In the genomic region with DNA sequence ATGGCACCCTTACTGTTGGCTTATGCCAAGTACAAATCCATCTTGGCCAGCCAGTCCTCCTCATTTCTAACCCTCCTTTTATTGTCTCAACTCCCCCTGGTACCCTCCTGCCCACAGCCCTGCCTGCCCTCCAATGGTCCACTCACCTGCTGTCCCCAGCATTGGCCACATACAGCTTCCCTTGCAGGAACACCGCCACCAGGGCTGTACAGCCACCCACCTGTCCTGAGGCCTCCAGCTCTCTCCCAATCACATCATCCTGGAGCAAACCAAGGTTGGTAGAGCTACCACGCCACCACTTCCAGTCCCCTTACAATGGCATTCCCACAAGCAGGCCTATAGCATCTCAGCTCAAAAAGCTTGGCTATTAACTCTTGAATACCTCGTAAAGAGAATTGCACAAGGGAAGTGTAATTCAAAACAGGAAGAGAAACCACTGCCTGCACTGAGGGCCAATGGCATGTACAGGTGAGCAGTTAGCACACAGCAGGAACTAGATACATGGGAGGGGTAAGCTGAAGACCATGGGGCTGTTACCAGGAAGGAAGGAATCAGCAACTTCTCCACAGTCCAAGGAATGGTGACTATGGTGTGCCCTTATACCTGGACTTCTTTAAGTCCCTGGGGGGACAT, we compare ENCODE assay signal across 17 mouse cellular contexts. TPM values are rescaled to one million over a fixed set of nuclear protein-coding genes. Genes with fewer than 3 reads are reported as not detected.
DNase-seq lines count a peak whose midpoint lies in the region; ATAC-seq lines count a peak whose summit lies in the region.
"Had no signal": no experiment of that assay in that cellular context is flagged by ENCODE, and none has a peak within 500 bp of the region (broad histone marks: within the 10 kb centered on the region; RNA-seq: fewer than 3 reads in every experiment).

No protein-coding gene starts in this region.

- H3K9me3 ChIP-seq in liver, embryonic 15.5 days (replicated peaks), result no peaks in the 10 kb centered on the region
- H3K9me3 ChIP-seq: embryonic facial prominence, embryonic 15.5 days; forebrain, embryonic 10.5 days; hindbrain, embryonic 12.5 days; intestine, embryonic 15.5 days; midbrain, embryonic 12.5 days had no signal

- H3K27me3 ChIP-seq in liver, embryonic 15.5 days, result peaks cover 15% of the 10 kb centered on the region; the same call in 1 of the 2 replicates
- H3K27me3 ChIP-seq: embryonic facial prominence, embryonic 15.5 days; intestine, embryonic 15.5 days had no signal

- peak overlapping the region; percentile 1; the same call in 1 of the 2 replicates for H3K4me3 ChIP-seq in liver, embryonic 15.5 days (replicated peaks)
- H3K4me3 ChIP-seq: hindbrain, embryonic 12.5 days; midbrain, embryonic 12.5 days had no signal

- WGBS in liver, embryonic 15.5 days (ENCODE audit: insufficient replicate concordance), result 73% methylated on average over 3 of the region's 3 CpGs

- H3K27ac ChIP-seq in liver, embryonic 15.5 days (replicated peaks), result no peak overlapping the region
- H3K27ac ChIP-seq: embryonic facial prominence, embryonic 15.5 days; forebrain, embryonic 10.5 days; hindbrain, embryonic 12.5 days; intestine, embryonic 15.5 days; liver, embryonic 14.5 days; midbrain, embryonic 12.5 days had no signal

- no peak for ATAC-seq in liver, embryonic 15.5 days (ENCODE audit: insufficient read depth)
- ATAC-seq in activated CD4-positive, CD25-positive, alpha-beta regulatory T cell, adult 4 months, result peak; percentile 41
- peak; percentile 21; the same call in 1 of the 2 replicates for ATAC-seq in megakaryocyte progenitor cell, adult 5-6 weeks (replicated peaks; ENCODE audit: poor library complexity)
- ATAC-seq: intestine, embryonic 15.5 days had no signal

- H3K9ac ChIP-seq in liver, embryonic 15.5 days, result no peak overlapping the region
- H3K9ac ChIP-seq: embryonic facial prominence, embryonic 15.5 days; hindbrain, embryonic 12.5 days; intestine, embryonic 15.5 days; liver, embryonic 14.5 days; midbrain, embryonic 12.5 days had no signal

- peak overlapping the region; percentile 85 for H3K4me2 ChIP-seq in liver, embryonic 15.5 days

- no peak for DNase-seq in liver
- DNase-seq in B cell, adult 2 months, result peak; percentile 43 to 48
- DNase-seq in ovary, postnatal 14 days (ENCODE audit: low spot score), result no peak
- DNase-seq in heart, postnatal 14 days, result no peak
- DNase-seq: adrenal gland, postnatal 10 days; cerebellum, adult 18-20 months; left cerebral cortex, postnatal 4 days; right cerebral cortex, adult 18-20 months had no signal

- intact Hi-C loops in heart, postnatal 14 days (cut with DNase I), result no loop called here

- H3K4me1 ChIP-seq in liver, embryonic 15.5 days (replicated peaks), result peaks cover 30% of the 10 kb centered on the region

- H3K36me3 ChIP-seq in liver, embryonic 15.5 days (replicated peaks), result peaks cover 16% of the 10 kb centered on the region

RNA-seq across cellular contexts. Expression of gene Ppm1m, which starts 2.3 kb away (rescaled TPM):
- polyA plus RNA-seq in liver, embryonic 15.5 days (2015; fragmentation: Nextera tagmentation; extraction: Ambion mirVana), result 11.7 and 13.6 TPM in 2 replicates
- 10 to 100 TPM; 13.6 to 14.2 TPM for polyA plus RNA-seq in activated CD4-positive, CD25-positive, alpha-beta regulatory T cell, adult 4 months (2017; shearing (Covaris generic))
- total RNA-seq in megakaryocyte progenitor cell, adult 5-6 weeks (2015), result 14.3 and 16.9 TPM in 2 replicates
- 15.5 and 23.7 TPM in 2 replicates for total RNA-seq in megakaryocyte progenitor cell, adult 5-6 weeks (2017)
- 10 to 100 TPM; 11.8 to 15.2 TPM for total RNA-seq in heart, postnatal 14 days (2021)

RNA-seq across cellular contexts. Expression of gene Twf2, which starts 5.7 kb away (rescaled TPM):
- 23.5 and 23.8 TPM in 2 replicates for polyA plus RNA-seq in liver, embryonic 15.5 days (2015; fragmentation: Nextera tagmentation; extraction: Ambion mirVana)
- polyA plus RNA-seq in activated CD4-positive, CD25-positive, alpha-beta regulatory T cell, adult 4 months (2017; shearing (Covaris generic)), result 100 to 1,000 TPM; 144 to 147 TPM
- total RNA-seq in megakaryocyte progenitor cell, adult 5-6 weeks (2015), result 45.1 and 46.4 TPM in 2 replicates
- 67.5 and 80.6 TPM in 2 replicates for total RNA-seq in megakaryocyte progenitor cell, adult 5-6 weeks (2017)
- total RNA-seq in heart, postnatal 14 days (2021), result 100 to 1,000 TPM; 122 to 142 TPM

RNA-seq across cellular contexts. Expression of gene Tlr9, which starts 25.2 kb away (rescaled TPM):
- polyA plus RNA-seq in liver, embryonic 15.5 days (2015; fragmentation: Nextera tagmentation; extraction: Ambion mirVana), result 0.03 and 0.07 TPM in 2 replicates
- polyA plus RNA-seq in activated CD4-positive, CD25-positive, alpha-beta regulatory T cell, adult 4 months (2017; shearing (Covaris generic)), result under 1 TPM in 1 of 2 experiments, not detected in 1; 0.13 TPM
- 2.2 and 4.5 TPM in 2 replicates for total RNA-seq in megakaryocyte progenitor cell, adult 5-6 weeks (2015)
- total RNA-seq in megakaryocyte progenitor cell, adult 5-6 weeks (2017), result 0.37 and 0.46 TPM in 2 replicates
- total RNA-seq in heart, postnatal 14 days (2021), result under 1 TPM; 0.55 to 0.88 TPM
- polyA plus RNA-seq: forebrain, embryonic 10.5 days; midbrain, embryonic 12.5 days had no signal

RNA-seq across cellular contexts. Expression of gene Wdr82, which starts 26.5 kb away (rescaled TPM):
- polyA plus RNA-seq in liver, embryonic 15.5 days (2015; fragmentation: Nextera tagmentation; extraction: Ambion mirVana), result 6.8 and 7.3 TPM in 2 replicates
- polyA plus RNA-seq in activated CD4-positive, CD25-positive, alpha-beta regulatory T cell, adult 4 months (2017; shearing (Covaris generic)), result 10 to 100 TPM; 45.7 to 46.3 TPM
- 58.1 and 58.5 TPM in 2 replicates for total RNA-seq in megakaryocyte progenitor cell, adult 5-6 weeks (2015)
- total RNA-seq in megakaryocyte progenitor cell, adult 5-6 weeks (2017), result 63.6 and 72.5 TPM in 2 replicates
- total RNA-seq in heart, postnatal 14 days (2021), result 10 to 100 TPM; 54.4 to 63.1 TPM

RNA-seq across cellular contexts. Expression of gene Glyctk, which starts 39.3 kb away (rescaled TPM):
- polyA plus RNA-seq in liver, embryonic 15.5 days (2015; fragmentation: Nextera tagmentation; extraction: Ambion mirVana), result 22.2 and 27.6 TPM in 2 replicates
- polyA plus RNA-seq in activated CD4-positive, CD25-positive, alpha-beta regulatory T cell, adult 4 months (2017; shearing (Covaris generic)), result 1 to 10 TPM; 2.9 to 3.3 TPM
- 0.37 and 0.39 TPM in 2 replicates for total RNA-seq in megakaryocyte progenitor cell, adult 5-6 weeks (2015)
- 0.98 and 1.2 TPM in 2 replicates for total RNA-seq in megakaryocyte progenitor cell, adult 5-6 weeks (2017)
- 1 to 10 TPM; 1.3 to 1.7 TPM for total RNA-seq in heart, postnatal 14 days (2021)

Comparison
In these comparisons a context has a peak if more than half of its experiments do, and no peak if none do; other contexts are left out.
1. DNase-seq: peak in B cell, adult 2 months (2 of 2); none in liver (single experiment), ovary, postnatal 14 days (single experiment) and heart, postnatal 14 days (0 of 2).